Mouse (Mus musculus) MEL (cell line): ENCODE data around the gene Ndufa13.

ENCODE experiments used
- MAX ChIP-seq: IDR thresholded peaks from 2 replicates; pipeline ENCODE4 v1.6.1; 2011; ENCODE audit warnings: low read length, improper control_type of control experiment
- POLR2A ChIP-seq, 2 experiments: IDR thresholded peaks; 2 replicates each; pipeline ENCODE4 v1.6.1; 2011 to 2012; ENCODE audit warnings: low read length in 2 of 2, mild to moderate bottlenecking in 2 of 2, control low read depth in 1 of 2, improper control_type of control experiment in 1 of 2, low read depth in 1 of 2, moderate library complexity in 1 of 2; ENCODE audit not compliant: control insufficient read depth in 1 of 2, insufficient read depth in 1 of 2, poor library complexity in 1 of 2
- SMC3 ChIP-seq: IDR thresholded peaks from 2 replicates; pipeline ENCODE4 v1.6.1; 2011; ENCODE audit warnings: low read depth, low read length, improper control_type of control experiment
- UBTF ChIP-seq: IDR thresholded peaks from 2 replicates; pipeline ENCODE4 v1.6.1; 2012; ENCODE audit warnings: low read depth, mild to moderate bottlenecking, inconsistent platforms, low read length, improper control_type of control experiment, moderate library complexity, borderline replicate concordance; ENCODE audit not compliant: insufficient read depth
- USF1 ChIP-seq: IDR thresholded peaks from 2 replicates; pipeline ENCODE4 v1.6.1; 2014; ENCODE audit warnings: low read depth, mild to moderate bottlenecking, inconsistent platforms, low read length, improper control_type of control experiment, moderate library complexity
- ZC3H11A ChIP-seq: IDR thresholded peaks from 2 replicates; pipeline ENCODE4 v1.6.1; 2012; ENCODE audit warnings: low read depth, mild to moderate bottlenecking, inconsistent platforms, low read length, improper control_type of control experiment

GRCm38 (mm10) chr8:69882021-69882756 lies 20.2 kb downstream of the Ndufa13 start:
- TF ChIP-seq MAX (no peak), USF1 (no peak), ZC3H11A (no peak), UBTF (no peak), SMC3 (no peak), POLR2A (IDR thresholded peaks at IDR 0.05; ENCODE audit: control insufficient read depth in 1 of 2, insufficient read depth in 1 of 2, low read depth in 1 of 2, low read length in 2 of 2, poor library complexity in 1 of 2) (no peak)
